Mouse (Mus musculus): ENCODE results near the gene Myo1e. TPM values are rescaled to one million over a fixed set of nuclear protein-coding genes. Genes with fewer than 3 reads are reported as not detected.

The Myo1e gene
- total RNA-seq (2021) (10 to 100 TPM; 23.4 to 29.3 TPM), polyA plus RNA-seq (2012; rRNA removed) (3.1 and 4.2 TPM in 2 replicates)
- long read RNA-seq, full-length matches to known transcripts, result 15 of 17 reads
- long read RNA-seq, partial matches to known transcripts, result 1 of 17 reads
- long read RNA-seq, other reads (novel, unspliced or antisense), result 1 of 17 reads

DNA sequence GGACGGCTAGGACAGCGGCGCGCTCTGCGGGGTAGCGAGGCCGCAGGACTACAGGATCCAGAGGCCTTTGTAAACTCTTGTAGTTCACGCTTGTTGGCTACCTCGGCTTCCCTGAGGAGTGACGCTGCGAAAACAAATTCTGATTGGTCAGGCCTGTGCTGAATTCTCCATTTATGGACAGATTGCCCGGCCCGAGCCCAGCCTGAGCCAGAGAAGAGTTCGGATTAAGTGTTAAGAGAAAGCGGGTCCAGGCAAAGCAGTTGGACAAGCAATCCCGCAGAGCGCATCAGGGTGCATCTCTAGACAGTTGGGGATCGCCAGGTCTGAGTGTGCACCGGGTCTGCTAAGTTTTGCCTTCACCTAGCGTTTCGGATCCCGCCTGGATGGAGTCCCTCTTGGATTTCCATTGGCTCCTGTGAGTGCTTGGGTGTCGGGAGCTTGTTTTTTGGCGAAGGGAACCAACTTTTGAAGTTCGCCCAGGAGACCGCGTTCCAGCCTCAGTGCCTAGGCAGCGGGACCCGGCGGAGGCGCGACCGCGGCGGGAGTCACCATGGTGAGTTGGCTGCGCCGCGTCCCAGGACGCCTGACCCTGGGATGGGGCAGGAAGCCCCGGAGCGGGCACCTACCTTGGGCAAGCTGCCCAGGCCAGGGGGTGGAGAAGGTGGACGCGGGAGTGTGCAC is at the start of gene Myo1e:
Myo1e (plus strand) TSS at position 200 of the 681 bp plus-strand sequence.
- DNase-seq, result peak; percentile 95

GRCm38 (mm10) chr9:70160071-70160470 is 47.1 kb upstream of the Myo1e start:
- DNase-seq, result no peak

DNA sequence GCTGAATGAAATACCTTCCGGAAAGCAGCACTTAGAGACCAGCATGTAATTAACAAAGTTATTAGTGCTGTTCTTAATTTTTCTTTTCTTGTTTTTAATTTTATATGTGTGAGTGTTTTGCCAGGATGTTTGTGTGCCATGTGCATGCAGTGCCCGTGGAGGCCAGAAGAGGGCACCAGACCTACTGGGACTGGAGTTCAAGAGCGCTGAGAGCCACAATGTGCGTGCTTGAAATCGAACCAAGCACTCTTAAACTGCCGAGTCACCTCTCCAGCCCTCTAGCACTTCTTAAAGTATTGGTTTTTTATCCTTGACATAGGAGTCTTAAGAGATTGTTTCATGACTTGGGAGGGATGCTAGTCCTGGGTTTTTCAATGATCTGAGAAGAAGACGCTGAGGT is 38.2 kb upstream of the Myo1e start:
- DNase-seq, result no peak

GRCm38 (mm10) chr9:70174291-70174848 is 32.8 kb upstream of the Myo1e start:
- no peak for DNase-seq

DNA sequence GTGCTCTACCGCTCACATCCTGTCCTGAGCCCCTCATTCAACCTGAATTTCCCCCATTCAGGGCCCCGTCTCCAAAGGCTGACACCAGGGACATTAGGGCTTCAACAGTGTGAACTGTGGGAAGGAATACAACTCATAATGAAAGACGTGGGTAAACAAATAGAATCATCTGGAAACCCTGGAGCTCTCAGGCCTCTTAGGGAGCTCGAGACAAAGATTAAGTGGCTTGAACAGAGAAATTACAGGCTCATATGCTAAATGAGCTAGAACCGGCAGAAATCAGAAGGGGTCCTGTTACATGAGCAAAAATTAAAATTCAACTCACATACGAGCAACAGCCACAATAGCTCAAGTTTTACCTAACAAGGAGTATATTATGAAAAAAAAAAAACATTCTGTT is 32.3 kb upstream of the Myo1e start:
- DNase-seq, result no peak

DNA sequence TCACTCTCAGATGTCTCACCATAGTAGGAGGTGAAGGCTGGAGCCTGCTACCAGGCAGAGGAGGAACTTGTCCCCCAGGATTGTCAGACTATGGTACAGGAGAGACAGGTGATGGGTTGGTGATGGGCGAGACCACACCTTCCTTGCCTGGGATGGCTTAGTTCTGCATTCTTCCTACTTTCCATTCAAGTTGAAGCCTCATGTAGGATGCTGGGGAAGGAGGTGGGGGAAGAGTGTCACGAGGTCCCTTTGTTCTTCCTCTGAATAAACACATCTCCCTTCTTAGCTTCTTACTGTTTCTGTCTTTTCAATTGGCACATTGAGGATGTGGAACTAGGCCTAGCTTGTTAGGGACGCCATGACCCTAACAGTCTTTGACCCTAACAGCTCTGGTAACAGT is 30.9 kb upstream of the Myo1e start:
- no peak for DNase-seq

GRCm38 (mm10) chr9:70181719-70182118 is 25.4 kb upstream of the Myo1e start:
- DNase-seq, result no peak

- no peak for DNase-seq
These were observed 24.5 kb upstream of the Myo1e start for GRCm38 (mm10) chr9:70182639-70183038.

- DNase-seq, result no peak
These were observed 14.8 kb upstream of the Myo1e start for GRCm38 (mm10) chr9:70192336-70192735.

DNA sequence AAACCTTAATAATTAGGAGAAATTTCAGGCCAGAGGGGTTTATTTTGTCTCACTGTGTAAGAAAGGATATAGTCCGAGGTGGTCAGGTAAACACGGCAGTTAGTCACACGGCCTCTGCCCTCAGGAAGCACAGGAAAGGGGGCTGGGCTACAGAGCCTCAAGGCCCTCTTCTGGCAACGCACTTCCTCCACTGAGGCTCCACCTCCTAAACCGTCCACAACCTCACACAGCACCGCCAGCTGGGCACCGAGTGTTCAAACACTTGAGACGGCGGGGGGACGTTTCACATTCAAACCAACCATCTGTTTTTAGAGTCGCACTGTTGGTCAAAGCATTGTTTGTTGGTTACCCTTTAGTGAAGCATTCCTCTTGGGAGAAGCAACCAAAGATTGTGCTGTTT is 12.5 kb upstream of the Myo1e start:
- no peak for DNase-seq

DNA sequence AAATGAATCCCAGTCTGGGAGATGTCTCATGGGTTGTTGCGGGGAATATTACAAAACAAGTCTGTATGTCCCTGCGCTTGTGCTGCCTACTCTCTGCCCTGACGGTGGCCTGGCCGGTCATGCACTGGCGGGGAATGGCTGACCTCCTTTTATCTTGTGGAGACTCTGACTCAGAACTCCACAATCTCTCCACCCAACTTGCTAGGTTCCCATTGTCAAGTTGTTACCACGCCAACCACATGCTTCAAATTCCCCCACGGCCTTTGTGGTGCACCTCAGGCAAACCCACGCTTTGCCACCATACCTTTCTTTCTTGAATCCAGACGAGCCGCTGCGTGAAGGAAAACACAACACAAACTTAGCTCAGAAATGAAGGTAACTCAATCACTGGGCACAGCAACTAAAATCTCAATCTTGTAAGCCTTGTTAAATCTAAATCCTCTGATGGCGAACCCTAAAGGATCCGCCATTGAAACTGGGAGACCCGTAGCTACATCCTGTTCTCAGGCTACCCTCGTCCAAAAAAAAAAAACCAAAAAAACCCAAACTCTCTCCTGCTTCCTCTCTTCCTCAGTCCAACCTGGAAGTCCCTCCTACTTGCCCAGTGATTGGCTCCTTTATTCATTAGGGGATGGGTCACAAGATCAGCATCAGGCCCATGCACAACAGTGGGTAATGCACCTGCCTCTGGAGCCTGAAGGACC is 10.0 kb upstream of the Myo1e start:
- peak; percentile 14 for DNase-seq

DNA sequence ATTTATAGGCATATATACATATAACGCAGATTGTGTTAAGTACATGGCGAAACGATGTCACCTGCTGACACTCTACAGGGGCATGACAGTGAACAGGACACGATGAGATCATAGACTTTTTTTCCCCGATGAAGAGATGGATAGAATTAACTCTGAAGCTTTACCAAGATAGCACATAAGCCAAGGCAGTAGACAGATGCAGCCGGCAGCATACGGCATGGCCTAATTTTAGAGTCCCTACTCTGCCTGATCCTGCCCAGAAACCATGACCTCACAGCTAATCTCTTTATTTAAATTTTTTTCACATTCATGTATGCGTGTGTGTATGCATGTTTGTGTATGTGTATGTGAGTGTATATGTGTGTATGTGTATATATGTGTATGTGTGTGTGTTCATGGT is 9.2 kb upstream of the Myo1e start:
- DNase-seq, result no peak

GRCm38 (mm10) chr9:70202753-70203152 is 4.4 kb upstream of the Myo1e start:
- DNase-seq, result no peak

- DNase-seq, result no peak
These were observed 3.7 kb upstream of the Myo1e start for GRCm38 (mm10) chr9:70203267-70204076.

DNA sequence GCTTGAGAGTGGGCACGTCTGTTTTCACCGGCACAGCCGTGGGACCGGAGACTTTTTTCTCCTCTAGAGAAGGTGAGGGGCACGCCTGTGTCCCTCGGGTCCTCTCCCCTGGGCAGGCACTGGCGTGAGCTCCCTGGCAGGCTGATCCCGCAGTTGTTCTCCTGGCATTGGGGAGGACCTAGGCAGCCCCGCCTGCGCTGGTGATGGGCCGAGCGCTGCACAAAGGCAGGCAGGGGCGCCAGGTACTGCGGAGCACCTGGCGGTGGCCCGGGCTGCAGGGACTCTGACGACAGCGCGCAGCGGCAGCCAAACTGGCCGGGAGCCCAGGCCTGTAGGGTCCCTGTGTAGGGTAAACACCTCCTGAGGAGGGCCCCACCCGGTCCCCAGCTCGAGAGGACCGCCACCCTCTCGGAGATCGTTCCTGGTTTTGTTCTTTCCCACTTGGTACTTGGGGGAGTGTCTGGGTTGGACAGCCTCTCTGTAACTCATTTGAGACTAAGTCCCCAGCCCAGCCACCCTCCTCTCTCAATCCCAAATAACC is 901 bp downstream of the Myo1e start:
- peak; percentile 57 for DNase-seq

- no peak for DNase-seq
These were observed 1.6 kb downstream of the Myo1e start for GRCm38 (mm10) chr9:70208751-70209150.

GRCm38 (mm10) chr9:70209296-70210049 is 2.3 kb downstream of the Myo1e start:
- no peak for DNase-seq

DNA sequence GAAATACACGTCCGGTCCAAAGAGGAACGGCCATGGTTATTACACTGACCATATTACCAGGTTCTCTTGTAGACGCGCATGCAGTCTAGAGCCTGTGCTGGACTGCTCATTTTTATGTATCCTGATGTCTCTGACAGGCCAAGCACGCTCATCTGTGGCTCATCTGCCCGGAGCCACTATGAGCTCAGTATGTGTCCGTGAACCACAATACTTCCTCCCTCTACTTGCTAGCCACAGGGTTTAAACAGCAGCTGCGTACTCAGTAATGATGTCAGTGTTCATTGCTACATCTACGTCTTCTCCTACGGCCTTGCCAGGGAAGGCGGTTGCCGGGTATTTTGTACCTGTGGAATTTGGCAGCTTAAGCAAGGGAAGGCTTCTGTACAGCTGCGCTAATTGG is 4.5 kb downstream of the Myo1e start:
- no peak for DNase-seq

DNA sequence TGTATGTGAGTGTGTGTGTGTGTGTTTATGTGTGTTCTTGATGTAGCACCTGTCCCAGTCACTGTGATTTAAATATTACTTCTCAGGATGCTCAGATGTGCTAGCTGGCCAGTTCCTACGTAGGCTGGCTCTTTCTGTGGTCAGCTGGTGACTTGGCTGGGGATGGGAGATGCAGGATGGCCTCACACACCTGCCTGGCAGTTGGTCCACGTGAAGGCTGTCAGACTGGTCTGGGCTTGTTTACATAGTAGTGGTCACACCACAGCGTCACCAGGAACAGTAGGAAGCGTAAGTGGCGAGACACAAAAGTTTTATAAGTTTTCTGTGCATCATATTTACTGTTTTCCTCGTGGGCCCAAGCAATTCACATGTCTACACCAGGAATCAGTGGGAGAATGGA is 9.4 kb downstream of the Myo1e start:
- DNase-seq, result no peak

DNA sequence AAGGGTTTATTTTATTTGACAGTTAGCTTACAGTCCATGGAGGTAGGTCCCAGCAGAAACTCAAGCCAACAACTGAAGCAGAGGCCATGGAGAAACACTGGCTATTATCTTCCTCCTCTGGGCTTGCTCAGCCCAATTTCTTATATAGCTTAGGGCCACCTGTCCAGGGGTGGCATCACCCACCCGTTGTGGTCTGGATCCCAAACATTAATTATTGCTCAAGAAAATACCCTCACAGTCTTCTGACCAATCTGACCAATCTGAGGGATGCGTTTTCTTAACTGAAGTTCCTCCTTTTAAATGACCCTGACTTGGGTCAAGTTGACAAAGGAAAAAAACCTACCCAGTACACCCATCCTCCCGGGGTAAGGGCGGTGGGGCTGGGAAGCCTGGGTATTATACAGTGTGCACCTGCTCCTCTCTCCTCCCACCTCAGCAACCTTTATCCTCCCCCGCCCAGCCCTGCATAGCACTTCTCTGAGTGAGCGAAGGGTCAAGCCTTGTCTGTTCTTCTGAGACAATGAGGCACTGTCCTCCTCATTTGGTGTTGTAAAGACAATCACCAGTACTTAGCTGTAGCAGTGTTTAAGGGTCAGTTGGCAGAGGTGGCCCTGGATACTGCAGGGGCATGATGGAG is 12.3 kb downstream of the Myo1e start:
- DNase-seq, result no peak
